Mouse (Mus musculus): ENCODE measurements around the gene Ttll11. TPM values are rescaled to one million over a fixed set of nuclear protein-coding genes. Genes with fewer than 3 reads are reported as not detected.

Gene Ttll11
- total RNA-seq, 2 experiments from 2014 or later = 30.5 to 30.7 TPM

DNA sequence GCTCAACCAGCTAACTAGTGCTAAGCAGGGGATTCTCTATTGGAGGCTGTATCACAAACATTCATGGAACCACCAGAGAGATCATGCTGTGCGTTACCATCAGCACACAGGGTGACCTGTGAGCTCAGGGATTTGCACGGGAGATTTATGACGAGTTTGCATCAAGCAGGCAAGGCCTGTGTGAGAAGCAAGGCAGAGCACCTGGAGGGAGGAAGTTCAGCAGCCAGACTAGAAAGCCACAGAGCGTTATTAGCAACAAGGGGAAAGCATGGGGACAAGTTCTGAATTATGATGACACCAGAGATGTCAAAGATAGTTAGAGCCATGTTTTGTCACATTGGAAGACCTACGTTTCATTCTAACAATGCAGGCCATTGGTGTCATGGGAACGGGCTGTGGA is 72.1 kb downstream of the Ttll11 start:
- no peak for DNase-seq (ENCODE audit: extremely low spot score in 1 of 2, low spot score in 1 of 2)

DNA sequence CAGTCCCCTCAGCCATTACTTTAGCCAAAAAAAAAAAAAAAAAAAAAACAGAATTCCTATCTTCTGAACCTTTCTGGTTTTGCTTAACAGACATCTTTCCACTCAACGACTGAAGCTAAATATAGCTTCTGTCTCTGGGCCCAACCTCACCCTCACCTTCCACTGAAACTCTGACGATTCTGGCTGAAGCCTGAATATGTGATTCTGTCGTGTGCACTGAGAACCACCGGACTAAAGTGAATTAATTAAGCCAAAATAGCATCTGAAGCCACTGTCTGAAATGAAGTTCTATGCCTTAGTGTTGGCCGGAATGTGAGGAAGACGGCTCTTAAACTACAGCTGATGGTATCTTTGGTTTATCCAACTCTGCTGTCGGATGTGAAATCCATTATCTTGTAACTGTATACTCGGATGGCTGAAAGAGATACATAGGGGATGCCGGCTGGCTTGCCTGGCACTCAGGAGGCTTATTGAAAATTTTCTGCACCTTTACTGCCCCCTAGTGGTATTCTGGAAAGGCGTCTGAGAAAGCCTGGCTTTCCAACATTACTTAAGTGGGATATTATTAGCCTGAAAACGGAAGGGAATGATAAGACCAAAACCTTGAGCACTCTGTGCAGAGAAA is 73.4 kb downstream of the Ttll11 start:
- peak; percentile 29 to 47 for DNase-seq (ENCODE audit: extremely low spot score in 1 of 2, low spot score in 1 of 2)

GRCm38 (mm10) chr2:35900845-35901244 is 78.9 kb downstream of the Ttll11 start:
- DNase-seq (ENCODE audit: extremely low spot score in 1 of 2, low spot score in 1 of 2) = no peak

DNA sequence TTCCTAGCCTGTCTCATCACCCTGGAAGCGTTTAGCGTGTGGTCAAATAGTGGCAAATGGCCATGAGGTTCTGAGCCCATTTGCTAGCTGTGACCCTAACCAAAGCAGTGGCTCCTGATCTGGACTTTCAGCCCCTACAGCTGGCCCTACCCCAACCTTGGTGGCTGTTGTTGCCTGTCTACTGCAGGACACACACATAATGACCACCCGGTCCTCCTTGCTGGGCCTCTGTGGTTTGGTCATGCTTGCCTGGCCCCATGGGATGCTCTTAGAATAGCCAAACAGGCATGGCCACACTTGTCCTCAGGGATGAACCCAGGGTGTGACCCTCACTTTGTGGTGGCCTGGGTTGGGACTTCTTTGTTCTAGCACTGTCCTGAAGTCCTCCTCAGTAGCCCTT is 80.0 kb downstream of the Ttll11 start:
- no peak for DNase-seq (ENCODE audit: extremely low spot score in 1 of 2, low spot score in 1 of 2)

DNA sequence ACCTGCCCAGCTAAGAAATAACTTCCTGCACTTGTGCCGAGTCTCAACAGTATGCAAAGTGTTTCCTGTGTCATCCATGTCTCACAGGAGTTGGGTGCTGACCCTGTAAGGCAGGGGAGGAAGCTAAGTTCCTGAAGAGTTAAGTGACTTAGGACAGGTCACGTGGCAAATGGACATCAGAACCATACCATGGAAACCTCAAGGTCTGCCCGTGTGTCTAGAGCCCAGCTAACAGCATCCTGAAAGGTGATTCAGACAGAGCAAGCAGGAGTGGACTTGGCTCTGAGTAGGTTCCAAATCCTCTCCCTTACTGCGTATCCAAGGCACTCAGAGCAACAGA is 80.6 kb downstream of the Ttll11 start:
- no peak for DNase-seq (ENCODE audit: extremely low spot score in 1 of 2, low spot score in 1 of 2)

- no peak for DNase-seq (ENCODE audit: extremely low spot score in 1 of 2, low spot score in 1 of 2)
These were observed 81.1 kb downstream of the Ttll11 start for GRCm38 (mm10) chr2:35898425-35899134.

DNA sequence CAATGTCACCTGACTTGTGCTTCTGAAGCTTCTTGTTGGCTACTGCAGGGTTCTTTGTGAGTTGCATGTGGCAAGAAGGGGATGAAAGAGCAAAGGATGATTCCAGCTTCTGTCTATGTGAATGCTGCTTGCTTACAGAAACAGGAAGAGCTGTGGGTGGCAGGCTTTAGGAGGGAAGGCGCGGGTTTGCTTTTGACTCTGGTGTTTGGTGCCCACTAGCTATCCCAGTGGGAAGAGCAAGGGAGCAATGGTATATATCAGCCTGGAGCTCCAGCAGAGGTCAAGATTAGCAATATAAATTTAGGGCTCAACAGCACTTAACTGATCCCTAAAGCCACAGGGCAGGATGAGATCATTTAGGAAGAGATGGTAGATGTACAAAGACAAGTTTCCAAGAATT is 82.6 kb downstream of the Ttll11 start:
- no peak for DNase-seq (ENCODE audit: extremely low spot score in 1 of 2, low spot score in 1 of 2)

GRCm38 (mm10) chr2:35894512-35894911 is 85.2 kb downstream of the Ttll11 start:
- no peak for DNase-seq (ENCODE audit: extremely low spot score in 1 of 2, low spot score in 1 of 2)

DNA sequence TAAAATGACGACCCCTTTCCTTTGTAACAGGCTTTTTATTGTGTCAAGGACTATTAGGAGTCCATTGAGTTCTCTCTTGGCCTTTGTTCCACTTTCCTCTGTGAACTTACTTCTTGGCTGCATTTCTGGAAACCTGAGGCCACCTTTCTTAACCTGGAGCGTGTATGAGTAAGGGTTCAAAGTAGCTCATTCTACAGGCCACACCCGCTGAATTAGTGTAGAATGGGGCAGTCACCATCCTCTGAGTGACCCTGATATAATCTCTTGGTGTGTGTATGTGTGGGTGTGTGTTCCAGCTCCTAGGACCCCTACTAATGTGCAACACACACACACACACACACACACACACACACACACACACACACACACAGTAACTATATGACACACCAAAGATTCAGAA is 89.1 kb downstream of the Ttll11 start:
- DNase-seq (ENCODE audit: extremely low spot score in 1 of 2, low spot score in 1 of 2) = no peak

- no peak for DNase-seq (ENCODE audit: extremely low spot score in 1 of 2, low spot score in 1 of 2)
These were observed 89.9 kb downstream of the Ttll11 start for GRCm38 (mm10) chr2:35889776-35890175.

DNA sequence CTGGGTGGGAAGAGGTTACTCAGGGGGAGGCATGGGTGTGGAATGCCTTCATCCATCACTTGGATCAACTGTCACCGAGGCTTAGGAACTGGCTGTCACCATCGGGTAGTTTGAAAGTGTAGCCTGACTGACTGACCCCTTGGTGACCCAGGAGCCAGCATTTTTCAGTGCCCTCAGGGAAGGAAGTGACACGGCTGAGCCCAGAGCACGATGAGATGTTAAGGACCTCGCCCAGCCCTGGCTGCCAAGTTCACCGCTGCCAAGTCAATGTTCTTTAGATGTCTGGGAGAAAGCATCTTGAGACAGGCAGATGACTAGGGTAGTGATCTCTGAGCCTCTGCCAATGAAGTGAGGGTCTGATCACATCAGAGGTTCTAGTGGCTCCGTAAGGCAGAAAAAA is 95.4 kb downstream of the Ttll11 start:
- no peak for DNase-seq (ENCODE audit: extremely low spot score in 1 of 2, low spot score in 1 of 2)

DNA sequence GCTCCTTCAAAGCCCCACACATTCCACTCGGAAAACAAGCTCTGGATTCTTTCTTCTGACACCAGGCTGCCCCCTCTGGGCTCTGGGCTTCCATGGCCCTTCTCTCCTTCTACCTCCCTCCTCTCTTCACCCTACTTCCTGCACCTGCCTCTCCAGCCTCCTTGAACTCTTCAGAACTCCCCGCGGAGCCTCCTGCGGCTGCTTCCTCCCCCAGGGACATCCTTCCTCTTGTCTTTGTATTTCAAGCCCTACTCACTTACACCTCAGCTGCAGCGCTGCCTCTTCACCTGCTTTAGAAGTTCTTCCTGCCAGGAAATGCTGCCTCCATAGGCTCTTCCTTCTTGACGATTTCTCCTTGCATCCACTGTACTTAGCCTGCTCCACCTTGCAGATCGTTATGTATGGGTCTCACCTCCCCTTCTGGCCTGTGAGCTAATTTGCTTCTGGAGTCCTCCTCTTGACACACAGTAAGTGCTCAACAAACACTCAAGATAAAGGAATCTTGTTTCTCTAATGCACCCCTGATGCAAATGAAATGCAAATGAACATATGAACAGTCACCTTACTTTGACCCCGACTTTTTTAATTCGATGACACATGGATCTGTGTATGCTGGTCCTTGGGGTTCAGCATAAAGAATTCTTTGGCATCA is 97.3 kb downstream of the Ttll11 start:
- no peak for DNase-seq (ENCODE audit: extremely low spot score in 1 of 2, low spot score in 1 of 2)

GRCm38 (mm10) chr2:35881896-35882295 is 97.8 kb downstream of the Ttll11 start:
- DNase-seq (ENCODE audit: extremely low spot score in 1 of 2, low spot score in 1 of 2) = no peak

DNA sequence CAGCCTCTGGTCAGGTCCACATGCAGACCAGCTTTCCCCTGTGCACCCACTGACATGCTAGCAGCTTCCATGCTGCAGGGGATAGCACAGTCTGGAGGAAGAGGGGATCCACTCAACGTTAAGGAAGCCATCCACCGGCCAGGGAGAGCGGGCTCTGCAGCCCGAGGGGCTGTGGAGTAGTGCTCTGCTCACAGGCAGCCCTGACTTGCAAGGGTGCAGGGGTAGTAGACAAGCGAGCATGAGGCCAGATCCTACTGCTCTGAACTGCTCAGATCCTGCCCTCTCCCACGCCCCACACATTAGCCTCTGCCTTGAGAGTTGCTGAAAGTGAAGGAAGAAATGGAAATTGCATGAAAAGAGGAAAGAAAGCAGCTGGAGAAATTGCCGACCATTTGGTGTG is 99.4 kb downstream of the Ttll11 start:
- DNase-seq (ENCODE audit: extremely low spot score in 1 of 2, low spot score in 1 of 2) = no peak

DNA sequence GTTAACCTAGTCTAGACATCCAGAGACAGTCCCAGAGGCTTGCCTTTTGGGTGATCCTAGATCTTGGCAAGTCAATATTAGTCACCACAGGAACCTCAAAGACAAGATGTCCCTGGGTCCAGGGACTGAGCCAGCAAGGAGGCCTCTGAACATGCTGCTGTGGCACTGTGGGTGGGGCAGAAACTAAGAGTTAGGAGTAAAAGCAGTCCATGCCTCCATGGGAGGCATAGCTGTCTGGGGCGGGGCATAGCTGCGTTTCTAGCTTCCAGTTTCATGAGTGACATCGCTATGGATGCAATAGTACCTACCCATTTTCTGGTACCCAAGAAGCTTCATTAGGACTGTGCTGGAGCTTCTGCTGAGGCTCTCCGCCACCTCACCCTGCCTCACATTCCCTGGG is 99.8 kb downstream of the Ttll11 start:
- DNase-seq (ENCODE audit: extremely low spot score in 1 of 2, low spot score in 1 of 2) = no peak

GRCm38 (mm10) chr2:35878506-35878905 is 101.2 kb downstream of the Ttll11 start:
- no peak for DNase-seq (ENCODE audit: extremely low spot score in 1 of 2, low spot score in 1 of 2)

DNA sequence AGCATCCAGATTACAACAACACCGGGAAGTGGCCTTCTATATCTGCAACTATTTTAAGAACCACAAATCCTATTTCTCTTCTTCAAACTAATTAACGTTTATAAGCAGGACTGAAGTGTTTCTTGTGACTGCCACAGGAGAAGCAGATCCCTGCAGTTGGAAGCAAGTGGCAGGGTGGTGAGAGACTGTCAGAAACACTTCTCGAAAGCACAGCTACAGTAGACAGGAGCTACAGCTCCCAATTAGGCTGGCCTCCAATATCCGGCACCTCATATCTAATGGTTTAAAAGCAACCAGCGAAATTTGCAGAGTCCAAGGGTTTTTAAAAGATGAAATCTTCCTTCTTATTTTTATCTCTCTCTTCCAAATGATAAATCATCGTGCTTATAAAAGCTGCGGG is 104.1 kb downstream of the Ttll11 start:
- no peak for DNase-seq (ENCODE audit: extremely low spot score in 1 of 2, low spot score in 1 of 2)

GRCm38 (mm10) chr2:35874421-35874820 is 105.3 kb downstream of the Ttll11 start:
- no peak for DNase-seq (ENCODE audit: extremely low spot score in 1 of 2, low spot score in 1 of 2)

- no peak for DNase-seq (ENCODE audit: extremely low spot score in 1 of 2, low spot score in 1 of 2)
These were observed 110.5 kb downstream of the Ttll11 start for GRCm38 (mm10) chr2:35869165-35869564.

GRCm38 (mm10) chr2:35863284-35863683 is 116.4 kb downstream of the Ttll11 start:
- DNase-seq (ENCODE audit: extremely low spot score in 1 of 2, low spot score in 1 of 2) = no peak

DNA sequence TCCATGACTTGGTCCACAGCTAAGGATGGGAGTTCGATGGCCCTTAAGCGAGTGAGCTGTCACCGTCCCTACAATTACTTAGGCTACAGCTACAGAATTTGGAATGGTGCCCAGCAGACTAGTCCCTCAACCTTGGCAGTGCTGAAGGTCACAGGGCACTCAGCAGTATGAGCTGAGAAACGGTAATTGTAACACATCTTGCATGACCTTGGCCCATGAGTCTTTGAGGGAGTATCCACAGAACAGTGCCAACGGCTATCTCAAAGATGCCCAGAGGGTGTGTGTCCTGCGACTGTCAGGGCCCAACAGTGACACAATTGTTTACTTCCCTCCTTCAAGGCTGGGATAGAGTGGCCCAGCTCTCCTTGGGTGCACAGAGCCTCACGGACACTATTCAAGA is 118.5 kb downstream of the Ttll11 start:
- DNase-seq (ENCODE audit: extremely low spot score in 1 of 2, low spot score in 1 of 2) = no peak

GRCm38 (mm10) chr2:35860394-35860744 is 119.3 kb downstream of the Ttll11 start:
- no peak for DNase-seq (ENCODE audit: extremely low spot score in 1 of 2, low spot score in 1 of 2)

All from layer of hippocampus, postnatal 25 days (tissue).